Mouse (Mus musculus): ENCODE measurements at regions not wholly inside any gene's neighbourhood (a gene's known extent, or its start where the extent isn't known, plus 50 kb on each side); places are given as distances from the start of the nearest gene placed in this dataset.

DNA sequence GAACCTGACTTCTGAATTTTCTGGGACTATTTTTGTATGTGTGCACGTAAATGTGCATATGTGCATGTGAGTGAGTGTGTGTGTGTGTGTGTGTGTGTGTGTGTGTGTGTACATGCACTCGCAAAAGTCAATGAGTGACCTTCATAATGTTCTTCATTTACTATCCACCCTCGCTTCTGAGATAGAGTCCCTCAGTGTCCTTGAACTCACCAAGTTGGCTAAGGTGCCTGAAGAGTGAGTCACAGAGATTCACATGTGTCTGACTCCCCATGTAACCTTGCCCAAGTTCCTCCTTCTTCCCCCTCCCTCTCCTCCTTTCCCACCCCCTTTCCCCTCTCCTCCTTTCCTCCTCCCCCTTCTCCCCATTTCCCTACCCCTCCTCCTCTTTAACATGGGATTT lies 341.6 kb downstream of the Cdh26 start:
- 87% methylated on average over 3 of the region's 3 CpGs for WGBS
- H3K9ac ChIP-seq (replicated peaks; ENCODE audit: low read depth, low read length): no peak overlapping the region
- no peaks in the 10 kb centered on the region for H3K9me3 ChIP-seq (ENCODE audit: control insufficient read depth, low read length)
- H3K4me2 ChIP-seq (ENCODE audit: low read length): no peak overlapping the region
- ATAC-seq: no peak
- H3K36me3 ChIP-seq (ENCODE audit: control insufficient read depth, insufficient read depth): no peaks in the 10 kb centered on the region
- no peaks in the 10 kb centered on the region; the same call in 1 of the 2 replicates for H3K4me1 ChIP-seq (replicated peaks; ENCODE audit: control insufficient read depth, insufficient read depth, low read length)
- H3K4me3 ChIP-seq (replicated peaks; ENCODE audit: low read length): no peak overlapping the region
- no peaks in the 10 kb centered on the region for H3K27me3 ChIP-seq (replicated peaks; ENCODE audit: control insufficient read depth, insufficient read depth, low read length)
- no peak overlapping the region for H3K27ac ChIP-seq (ENCODE audit: low read length)

DNA sequence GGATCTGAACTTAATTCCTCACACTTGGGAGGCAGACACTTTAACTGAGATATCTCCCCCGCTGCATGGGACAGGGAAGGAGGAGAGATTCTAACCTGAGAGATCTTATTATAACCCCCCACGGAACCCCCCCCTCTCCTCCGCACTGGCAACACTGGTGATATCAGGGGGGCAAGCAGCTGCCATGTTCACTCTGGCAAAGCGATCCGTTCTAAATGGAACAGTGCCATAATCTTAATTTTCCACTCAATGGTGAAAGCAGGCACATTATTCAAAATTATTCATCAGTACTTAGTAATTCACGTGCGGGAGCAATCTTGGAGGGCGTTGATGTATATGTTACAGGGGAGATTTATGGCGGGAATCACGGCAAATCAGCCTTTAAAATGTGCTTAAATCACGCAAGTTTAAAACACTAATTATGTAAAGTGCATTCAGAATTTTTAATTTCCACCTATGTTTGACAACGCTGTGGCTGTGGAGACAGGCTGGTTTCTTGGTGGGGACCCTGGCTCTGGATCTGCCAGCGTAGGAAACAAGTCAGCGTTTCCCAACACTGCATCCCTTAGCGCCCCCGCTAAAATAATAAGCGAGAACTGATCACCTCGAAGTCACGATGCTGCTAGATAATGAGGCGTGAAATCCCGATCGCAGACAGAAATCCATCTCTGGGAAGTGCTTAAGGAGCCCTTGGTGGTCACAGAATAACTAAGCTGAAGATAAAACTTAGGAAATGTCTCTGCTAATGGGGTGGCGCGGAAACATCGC lies 354.7 kb downstream of the Cdh26 start:
- no peaks in the 10 kb centered on the region for H3K36me3 ChIP-seq (ENCODE audit: control insufficient read depth, insufficient read depth)
- H3K4me3 ChIP-seq (replicated peaks; ENCODE audit: low read length): 0 out of 2 replicates have a peak overlapping the region, but pooled peaks have one; percentile 12
- H3K9ac ChIP-seq (replicated peaks; ENCODE audit: low read depth, low read length): no peak overlapping the region
- peak; percentile 85 for ATAC-seq
- peaks cover 22% of the 10 kb centered on the region for H3K4me1 ChIP-seq (replicated peaks; ENCODE audit: control insufficient read depth, insufficient read depth, low read length)
- 32% methylated on average over 25 of the region's 25 CpGs for WGBS
- H3K4me2 ChIP-seq (ENCODE audit: low read length): peak overlapping the region; percentile 43
- H3K9me3 ChIP-seq (ENCODE audit: control insufficient read depth, low read length): no peaks in the 10 kb centered on the region
- peak overlapping the region; percentile 22 for H3K27ac ChIP-seq (ENCODE audit: low read length)
- no peaks in the 10 kb centered on the region for H3K27me3 ChIP-seq (replicated peaks; ENCODE audit: control insufficient read depth, insufficient read depth, low read length)

DNA sequence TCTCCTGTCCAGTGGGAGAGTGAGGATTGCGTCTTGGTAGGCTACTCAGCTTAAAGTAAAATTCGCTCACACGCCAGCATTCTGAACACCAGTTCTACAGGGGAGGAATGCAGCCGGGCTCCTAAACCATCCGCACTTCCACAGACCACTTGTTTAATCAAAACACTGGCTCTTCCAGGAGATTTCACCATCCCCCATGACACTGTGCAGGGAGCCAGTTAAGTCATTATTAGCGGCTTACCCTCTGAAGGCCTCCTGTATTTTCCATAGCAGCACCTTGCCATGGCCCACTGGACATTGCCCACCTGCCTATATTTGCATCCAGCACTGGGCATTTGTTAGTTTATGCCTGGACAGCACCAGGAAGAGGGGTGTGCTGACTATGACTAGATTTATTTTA lies 355.5 kb downstream of the Cdh26 start:
- H3K9me3 ChIP-seq (ENCODE audit: control insufficient read depth, low read length): no peaks in the 10 kb centered on the region
- H3K36me3 ChIP-seq (ENCODE audit: control insufficient read depth, insufficient read depth): no peaks in the 10 kb centered on the region
- no peak for ATAC-seq
- H3K27ac ChIP-seq (ENCODE audit: low read length): peak overlapping the region; percentile 22
- H3K27me3 ChIP-seq (replicated peaks; ENCODE audit: control insufficient read depth, insufficient read depth, low read length): no peaks in the 10 kb centered on the region
- no peak overlapping the region for H3K4me3 ChIP-seq (replicated peaks; ENCODE audit: low read length)
- no peak overlapping the region for H3K4me2 ChIP-seq (ENCODE audit: low read length)
- H3K9ac ChIP-seq (replicated peaks; ENCODE audit: low read depth, low read length): no peak overlapping the region
- H3K4me1 ChIP-seq (replicated peaks; ENCODE audit: control insufficient read depth, insufficient read depth, low read length): peaks cover 22% of the 10 kb centered on the region
- WGBS: 44% methylated on average over 6 of the region's 6 CpGs

DNA sequence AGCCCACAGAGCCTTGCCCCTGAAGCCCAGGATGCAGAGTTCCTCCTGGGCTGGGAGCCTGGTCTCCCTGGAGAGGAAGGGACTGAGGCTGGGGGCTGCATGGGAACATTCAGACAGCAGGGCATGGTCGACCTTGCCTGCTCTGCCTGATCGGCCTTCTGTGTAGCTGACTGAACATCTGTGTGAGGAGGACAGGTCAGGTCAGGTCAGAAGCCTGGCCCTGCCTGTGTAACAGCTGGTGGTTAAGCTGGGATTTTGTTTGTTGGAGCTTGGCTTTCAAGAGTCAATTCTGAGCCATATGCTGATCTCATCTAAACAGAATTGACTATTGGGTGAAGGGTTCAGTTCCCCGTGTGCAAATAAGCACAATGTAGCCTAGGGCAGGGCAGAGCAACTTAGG lies 365.5 kb downstream of the Cdh26 start:
- no peak overlapping the region for H3K27ac ChIP-seq (ENCODE audit: low read length)
- ATAC-seq: no peak
- 69% methylated on average over 3 of the region's 3 CpGs for WGBS

DNA sequence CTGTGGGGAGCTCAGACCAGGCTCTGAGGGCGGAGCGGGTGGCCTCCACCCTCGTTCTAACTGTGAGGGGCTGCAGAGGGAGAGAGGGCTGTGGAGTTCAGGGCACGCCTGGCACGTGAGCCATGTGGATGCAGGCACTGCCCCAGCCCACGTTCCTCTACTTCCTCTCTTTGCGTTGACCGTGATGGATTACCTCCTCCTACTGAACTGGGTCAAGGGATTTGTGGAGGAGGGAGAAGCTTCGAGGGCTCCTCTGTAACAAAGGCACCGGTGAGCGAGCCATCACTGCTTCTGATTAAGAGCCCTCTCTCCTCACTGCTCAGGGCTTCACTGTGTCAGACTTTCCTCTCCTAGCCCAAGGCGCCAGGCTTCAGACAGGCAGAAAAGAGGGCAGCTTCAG lies 371.1 kb downstream of the Cdh26 start:
- Histone ChIP-seq H3K4me1 (replicated peaks; ENCODE audit: control insufficient read depth, insufficient read depth, low read length) (peaks cover 5% of the 10 kb centered on the region), H3K4me3 (replicated peaks; ENCODE audit: low read length) (no peak overlapping the region), H3K9me3 (ENCODE audit: control insufficient read depth, low read length) (no peaks in the 10 kb centered on the region), H3K9ac (replicated peaks; ENCODE audit: low read depth, low read length) (no peak overlapping the region), H3K27me3 (replicated peaks; ENCODE audit: control insufficient read depth, insufficient read depth, low read length) (no peaks in the 10 kb centered on the region), H3K36me3 (ENCODE audit: control insufficient read depth, insufficient read depth) (no peaks in the 10 kb centered on the region), H3K27ac (ENCODE audit: low read length) (no peak overlapping the region), H3K4me2 (ENCODE audit: low read length) (no peak overlapping the region)
- ATAC-seq: no peak
- WGBS: 66% methylated on average over 12 of the region's 12 CpGs

More for the DNA sequence above, 365.5 kb downstream of the Cdh26 start:
- Histone ChIP-seq H3K36me3 (ENCODE audit: control insufficient read depth, insufficient read depth) (no peaks in the 10 kb centered on the region), H3K4me3 (replicated peaks; ENCODE audit: low read length) (no peak overlapping the region), H3K27me3 (replicated peaks; ENCODE audit: control insufficient read depth, insufficient read depth, low read length) (no peaks in the 10 kb centered on the region), H3K4me1 (replicated peaks; ENCODE audit: control insufficient read depth, insufficient read depth, low read length) (no peaks in the 10 kb centered on the region), H3K4me2 (ENCODE audit: low read length) (no peak overlapping the region), H3K9ac (replicated peaks; ENCODE audit: low read depth, low read length) (no peak overlapping the region), H3K9me3 (ENCODE audit: control insufficient read depth, low read length) (no peaks in the 10 kb centered on the region)

DNA sequence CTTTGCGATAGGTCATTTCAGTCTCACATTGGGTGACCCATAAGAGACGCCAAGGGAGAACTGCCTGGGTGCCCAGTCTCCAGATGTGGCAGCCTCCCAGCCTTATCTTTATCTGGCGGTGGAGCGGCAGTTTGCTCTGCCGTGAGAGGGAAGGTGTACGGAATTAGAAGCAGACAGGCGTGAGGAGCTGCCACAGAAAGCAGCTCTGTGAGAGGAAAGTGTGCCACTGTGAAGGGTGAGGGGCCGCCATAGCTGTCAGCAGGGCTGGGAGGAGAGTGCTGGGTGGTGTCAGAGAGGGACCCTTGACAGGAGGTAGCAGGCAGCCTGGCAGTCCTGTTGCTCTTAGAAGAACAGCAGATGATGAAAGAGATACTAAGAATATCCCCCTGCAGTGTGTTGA lies 375.0 kb downstream of the Cdh26 start:
- no peaks in the 10 kb centered on the region for H3K9me3 ChIP-seq (ENCODE audit: control insufficient read depth, low read length)
- H3K4me2 ChIP-seq (ENCODE audit: low read length): no peak overlapping the region
- no peak overlapping the region for H3K9ac ChIP-seq (replicated peaks; ENCODE audit: low read depth, low read length)
- H3K36me3 ChIP-seq (ENCODE audit: control insufficient read depth, insufficient read depth): no peaks in the 10 kb centered on the region
- H3K27ac ChIP-seq (ENCODE audit: low read length): no peak overlapping the region
- no peak overlapping the region for H3K4me3 ChIP-seq (replicated peaks; ENCODE audit: low read length)
- 75% methylated on average over 8 of the region's 8 CpGs for WGBS
- ATAC-seq: no peak
- H3K4me1 ChIP-seq (replicated peaks; ENCODE audit: control insufficient read depth, insufficient read depth, low read length): peaks cover 7% of the 10 kb centered on the region
- no peaks in the 10 kb centered on the region for H3K27me3 ChIP-seq (replicated peaks; ENCODE audit: control insufficient read depth, insufficient read depth, low read length)

DNA sequence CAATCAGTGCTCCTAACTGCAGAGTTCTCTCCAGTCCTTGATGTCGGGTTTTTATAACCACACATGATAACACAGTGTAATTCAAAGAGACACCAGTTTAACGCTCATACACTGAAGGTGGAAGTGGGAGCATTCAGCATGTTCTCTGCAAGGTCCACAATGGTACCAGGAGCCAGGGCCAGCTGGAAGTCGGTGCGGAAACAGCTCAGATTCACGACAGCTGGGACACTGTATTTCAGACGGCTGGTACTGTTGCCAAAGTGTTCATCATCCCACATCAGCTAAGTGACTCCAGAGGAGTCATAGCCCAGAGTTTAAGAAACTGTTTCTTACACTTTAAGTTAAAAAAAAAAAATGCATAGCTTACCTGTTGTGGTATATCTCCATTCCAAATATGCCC lies 391.2 kb downstream of the Cdh26 start:
- Histone ChIP-seq H3K27me3 (replicated peaks; ENCODE audit: control insufficient read depth, insufficient read depth, low read length) (no peaks in the 10 kb centered on the region), H3K4me2 (ENCODE audit: low read length) (no peak overlapping the region), H3K27ac (ENCODE audit: low read length) (no peak overlapping the region), H3K4me3 (replicated peaks; ENCODE audit: low read length) (no peak overlapping the region), H3K4me1 (replicated peaks; ENCODE audit: control insufficient read depth, insufficient read depth, low read length) (no peaks in the 10 kb centered on the region; the same call in 1 of the 2 replicates), H3K9ac (replicated peaks; ENCODE audit: low read depth, low read length) (no peak overlapping the region), H3K9me3 (ENCODE audit: control insufficient read depth, low read length) (no peaks in the 10 kb centered on the region), H3K36me3 (ENCODE audit: control insufficient read depth, insufficient read depth) (no peaks in the 10 kb centered on the region)
- WGBS: 78% methylated on average over 6 of the region's 6 CpGs
- ATAC-seq: no peak

DNA sequence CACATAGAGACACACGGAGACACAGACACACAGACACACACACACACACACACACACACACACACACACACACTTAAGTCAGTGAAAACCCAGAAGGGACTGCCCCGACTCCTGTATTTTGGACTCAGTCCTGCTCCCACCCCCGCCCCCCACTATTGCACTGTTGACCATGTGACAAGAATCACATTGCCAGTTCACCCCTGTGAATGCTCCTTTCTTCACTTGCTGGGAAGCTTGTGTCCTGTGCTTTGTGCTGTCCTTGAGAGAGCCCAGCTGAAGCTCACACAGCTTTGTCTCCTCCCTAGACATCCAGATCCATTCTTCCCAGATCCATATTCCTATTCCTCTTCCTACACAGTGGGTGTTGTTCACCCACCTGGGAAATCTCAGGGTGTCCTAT lies 400.0 kb downstream of the Cdh26 start:
- ATAC-seq: no peak
- H3K4me2 ChIP-seq (ENCODE audit: low read length): no peak overlapping the region
- H3K27me3 ChIP-seq (replicated peaks; ENCODE audit: control insufficient read depth, insufficient read depth, low read length): no peaks in the 10 kb centered on the region
- peaks cover 13% of the 10 kb centered on the region for H3K4me1 ChIP-seq (replicated peaks; ENCODE audit: control insufficient read depth, insufficient read depth, low read length)
- H3K9me3 ChIP-seq (ENCODE audit: control insufficient read depth, low read length): no peaks in the 10 kb centered on the region
- H3K36me3 ChIP-seq (ENCODE audit: control insufficient read depth, insufficient read depth): no peaks in the 10 kb centered on the region
- H3K27ac ChIP-seq (ENCODE audit: low read length): no peak overlapping the region
- 80% methylated on average over 3 of the region's 3 CpGs for WGBS
- H3K4me3 ChIP-seq (replicated peaks; ENCODE audit: low read length): no peak overlapping the region
- H3K9ac ChIP-seq (replicated peaks; ENCODE audit: low read depth, low read length): no peak overlapping the region

DNA sequence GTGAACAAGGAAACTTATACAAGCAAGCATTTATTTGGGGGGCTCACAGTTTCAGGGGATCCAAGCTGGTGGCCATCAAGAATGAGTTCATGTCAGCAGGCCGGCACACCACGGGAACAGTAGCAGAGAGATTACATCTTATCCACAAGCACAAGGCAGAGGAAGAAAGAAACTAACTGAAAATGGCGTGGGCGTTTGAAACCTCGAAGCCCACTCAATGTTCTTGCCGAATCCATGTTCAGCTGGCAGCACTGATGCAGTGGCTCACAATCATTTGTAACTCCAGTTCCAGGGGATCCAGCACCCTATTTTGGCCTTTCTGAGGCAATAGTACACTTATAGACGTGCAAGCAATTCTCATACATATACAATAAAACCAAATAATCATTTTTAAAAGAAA lies 404.7 kb downstream of the Cdh26 start:
- Histone ChIP-seq H3K27me3 (replicated peaks; ENCODE audit: control insufficient read depth, insufficient read depth, low read length) (no peaks in the 10 kb centered on the region), H3K9me3 (ENCODE audit: control insufficient read depth, low read length) (no peaks in the 10 kb centered on the region), H3K36me3 (ENCODE audit: control insufficient read depth, insufficient read depth) (no peaks in the 10 kb centered on the region)

DNA sequence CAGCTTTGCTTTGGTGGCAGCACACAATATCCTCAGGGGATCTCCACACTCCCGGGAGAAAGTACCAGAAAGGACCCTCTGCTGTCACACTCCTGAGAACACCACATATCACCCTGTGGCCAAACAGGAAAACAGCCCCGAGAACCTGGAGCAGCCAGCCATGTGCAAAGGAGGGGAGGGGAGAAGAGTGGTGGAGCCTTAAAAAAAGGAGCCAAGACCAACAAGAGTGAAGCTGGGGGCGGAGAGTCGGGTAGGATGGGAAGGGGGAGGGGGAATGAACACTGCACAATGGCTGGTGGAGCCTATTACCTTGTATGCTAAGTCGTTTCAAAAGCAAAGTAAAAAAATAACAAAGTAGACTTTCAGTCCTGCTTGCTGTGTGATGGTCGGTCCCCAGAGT lies 408.2 kb downstream of the Cdh26 start:
- H3K4me1 ChIP-seq (replicated peaks; ENCODE audit: control insufficient read depth, insufficient read depth, low read length): peaks cover 34% of the 10 kb centered on the region
- H3K4me2 ChIP-seq (ENCODE audit: low read length): no peak overlapping the region
- no peak overlapping the region for H3K27ac ChIP-seq (ENCODE audit: low read length)
- 3% methylated on average over 6 of the region's 6 CpGs for WGBS
- no peaks in the 10 kb centered on the region for H3K36me3 ChIP-seq (ENCODE audit: control insufficient read depth, insufficient read depth)
- H3K4me3 ChIP-seq (replicated peaks; ENCODE audit: low read length): no peak overlapping the region
- no peaks in the 10 kb centered on the region for H3K27me3 ChIP-seq (replicated peaks; ENCODE audit: control insufficient read depth, insufficient read depth, low read length)
- H3K9me3 ChIP-seq (ENCODE audit: control insufficient read depth, low read length): no peaks in the 10 kb centered on the region
- no peak overlapping the region for H3K9ac ChIP-seq (replicated peaks; ENCODE audit: low read depth, low read length)
- no peak for ATAC-seq

More for the DNA sequence above, 404.7 kb downstream of the Cdh26 start:
- Histone ChIP-seq H3K27ac (ENCODE audit: low read length) (no peak overlapping the region), H3K9ac (replicated peaks; ENCODE audit: low read depth, low read length) (no peak overlapping the region), H3K4me1 (replicated peaks; ENCODE audit: control insufficient read depth, insufficient read depth, low read length) (peaks cover 17% of the 10 kb centered on the region), H3K4me2 (ENCODE audit: low read length) (no peak overlapping the region), H3K4me3 (replicated peaks; ENCODE audit: low read length) (no peak overlapping the region)
- WGBS: 87% methylated on average over 7 of the region's 7 CpGs
- ATAC-seq: no peak

All from forebrain, embryonic 16.5 days (tissue).